Mouse (Mus musculus) E14TG2a.4 (cell line): ENCODE measurements around the gene Ggn.

Source experiments
- CTCF ChIP-seq: conservative IDR thresholded peaks from 2 replicates; pipeline ENCODE4 v1.5.1; 2014; ENCODE audit warnings: low read length
- NANOG ChIP-seq: IDR thresholded peaks from 2 replicates; pipeline ENCODE4 v1.6.1; 2014; ENCODE audit warnings: borderline replicate concordance, low read length, mixed read lengths
- POU5F1 ChIP-seq: IDR thresholded peaks from 2 replicates; pipeline ENCODE4 v1.6.1; 2014; ENCODE audit warnings: low read length, borderline replicate concordance

GRCm38 (mm10) chr7:29144006-29144405 is 26.0 kb upstream of the Ggn start:
- TF ChIP-seq CTCF (no peak), POU5F1 (no peak), NANOG (no peak)
